Mouse (Mus musculus) midbrain, embryonic 11.5 days (tissue): ENCODE data around the gene Igbp1. TPM values are rescaled to one million over a fixed set of nuclear protein-coding genes. Genes with fewer than 3 reads are reported as not detected.

ENCODE experiments used
- ATAC-seq: fragments of 200-750 bp; cut with Nextera tagmentation; 2 replicates; pipeline ENCODE4 v1.8.0; 2017; ENCODE audit warnings: moderate TSS enrichment, moderate library complexity; ENCODE audit not compliant: low FRiP score
- DNase-seq: peaks from one replicate; pipeline ENCODE4 v3.0.0; 2015; ENCODE audit warnings: low spot score; ENCODE audit errors: missing footprints
- H3K27ac ChIP-seq: fragments of 300-500 bp; sonication (generic); 2 replicates; pipeline ENCODE4 v1.5.1; 2014; ENCODE audit warnings: low read depth, low read length
- H3K27me3 ChIP-seq: fragments of 300-500 bp; sonication (generic); 2 replicates; pipeline ENCODE4 v1.6.1; 2014; ENCODE audit warnings: mild to moderate bottlenecking, low read length, moderate library complexity, mixed read lengths; ENCODE audit not compliant: control insufficient read depth, insufficient read depth
- H3K36me3 ChIP-seq: fragments of 300-500 bp; sonication (generic); 2 replicates; pipeline ENCODE4 v1.6.1; 2014; ENCODE audit warnings: mild to moderate bottlenecking, low read length, moderate library complexity, mixed read lengths; ENCODE audit not compliant: control insufficient read depth, insufficient read depth
- H3K4me1 ChIP-seq: fragments of 300-500 bp; sonication (generic); 2 replicates; pipeline ENCODE4 v1.6.1; 2014; ENCODE audit warnings: low read length; ENCODE audit not compliant: control insufficient read depth, insufficient read depth
- H3K4me2 ChIP-seq: fragments of 300-500 bp; sonication (generic); 2 replicates; pipeline ENCODE4 v1.6.1; 2014; ENCODE audit warnings: mild to moderate bottlenecking, moderate library complexity
- H3K4me3 ChIP-seq: fragments of 300-500 bp; sonication (generic); 2 replicates; pipeline ENCODE4 v1.5.1; 2014; ENCODE audit warnings: low read depth, low read length
- H3K9ac ChIP-seq: fragments of 300-500 bp; sonication (generic); 2 replicates; pipeline ENCODE4 v1.6.1; 2014; ENCODE audit warnings: low read length
- H3K9me3 ChIP-seq: fragments of 300-500 bp; sonication (generic); 2 replicates; pipeline ENCODE4 v1.6.1; 2016; ENCODE audit warnings: low read length; ENCODE audit not compliant: control insufficient read depth
- WGBS: fragments of 180-500 bp; shearing (Covaris S2); extraction: QIAGEN DNeasy Blood & Tissue Kit; methylation state at CpG from one replicate; pipeline ENCODE4 v1.1.7; 2014; 5-methylcytosine and 5-hydroxymethylcytosine counted together
- polyA plus RNA-seq: library from polyadenylated mRNA; unstranded; fragments of >200 nt; fragmentation: Nextera tagmentation; extraction: Ambion mirVana; gene quantifications from 2 replicates; pipeline ENCODE4 v1.2.1, GENCODE M21; 2014

The Igbp1 gene
- 43.1 and 43.7 TPM in 2 replicates for polyA plus RNA-seq

GRCm38 (mm10) chrX:100494068-100494978, at the start of gene Igbp1:
Igbp1 (plus strand) TSS chrX:100494291.
- H3K27ac ChIP-seq, result no peak within 1 kb of the TSS
- H3K27me3 ChIP-seq, result peaks cover 5% of the 10 kb centered on the region
- DNase-seq (peak; percentile 94), ATAC-seq (peak; percentile 94)
- no peaks in the 10 kb centered on the region for H3K9me3 ChIP-seq
- H3K4me3 ChIP-seq, result peak within 1 kb of the TSS; percentile 59
- no peaks in the 10 kb centered on the region for H3K36me3 ChIP-seq
- peak within 1 kb of the TSS; percentile 67 for H3K9ac ChIP-seq
- peak within 1 kb of the TSS; percentile 53 for H3K4me2 ChIP-seq
- peaks cover 4% of the 10 kb centered on the region; the same call in 1 of the 2 replicates for H3K4me1 ChIP-seq
- WGBS, result 17% methylated on average over 32 of the region's 32 CpGs

- H3K4me3 ChIP-seq, result no peak overlapping the region
- H3K9me3 ChIP-seq, result no peaks in the 10 kb centered on the region
- DNase-seq, result no peak
- no peak overlapping the region for H3K4me2 ChIP-seq
- H3K4me1 ChIP-seq, result no peaks in the 10 kb centered on the region
- no peak overlapping the region for H3K27ac ChIP-seq
- H3K27me3 ChIP-seq, result peaks cover 8% of the 10 kb centered on the region
- 77% methylated on average over 4 of the region's 4 CpGs for WGBS
- ATAC-seq, result no peak
- H3K36me3 ChIP-seq, result no peaks in the 10 kb centered on the region
- no peak overlapping the region for H3K9ac ChIP-seq
Measured at GRCm38 (mm10) chrX:100468047-100468446, 26.0 kb upstream of the Igbp1 start.

- no peak overlapping the region for H3K4me2 ChIP-seq
- H3K9me3 ChIP-seq, result no peaks in the 10 kb centered on the region
- H3K4me1 ChIP-seq, result no peaks in the 10 kb centered on the region
- no peaks in the 10 kb centered on the region for H3K36me3 ChIP-seq
- no peak overlapping the region for H3K27ac ChIP-seq
- ATAC-seq (no peak), DNase-seq (no peak)
- H3K4me3 ChIP-seq, result no peak overlapping the region
- no peak overlapping the region for H3K9ac ChIP-seq
- 92% methylated on average over 3 of the region's 3 CpGs for WGBS
- peaks cover 8% of the 10 kb centered on the region for H3K27me3 ChIP-seq
Measured at GRCm38 (mm10) chrX:100470126-100470525, 24.0 kb upstream of the Igbp1 start.

- no peak for DNase-seq
- peaks cover 8% of the 10 kb centered on the region for H3K27me3 ChIP-seq
- H3K36me3 ChIP-seq, result no peaks in the 10 kb centered on the region
Measured at GRCm38 (mm10) chrX:100471491-100471890, 22.6 kb upstream of the Igbp1 start.

GRCm38 (mm10) chrX:100475569-100476223, 18.4 kb upstream of the Igbp1 start:
- H3K4me1 ChIP-seq, result no peaks in the 10 kb centered on the region
- no peak overlapping the region for H3K4me2 ChIP-seq
- H3K27me3 ChIP-seq, result peaks cover 2% of the 10 kb centered on the region; the same call in 1 of the 2 replicates
- DNase-seq, result no peak
- H3K9ac ChIP-seq, result no peak overlapping the region
- H3K4me3 ChIP-seq, result no peak overlapping the region
- H3K36me3 ChIP-seq, result no peaks in the 10 kb centered on the region
- ATAC-seq, result no peak
- H3K9me3 ChIP-seq, result no peaks in the 10 kb centered on the region
- no peak overlapping the region for H3K27ac ChIP-seq
- whole genome bisulfite sequencing, result 67% methylated on average over 4 of the region's 4 CpGs

More at GRCm38 (mm10) chrX:100471491-100471890, 22.6 kb upstream of the Igbp1 start:
- no peak overlapping the region for H3K27ac ChIP-seq
- H3K9ac ChIP-seq, result no peak overlapping the region
- H3K9me3 ChIP-seq, result no peaks in the 10 kb centered on the region
- 89% methylated on average over 3 of the region's 3 CpGs for WGBS
- no peak for ATAC-seq
- H3K4me1 ChIP-seq, result no peaks in the 10 kb centered on the region
- H3K4me2 ChIP-seq, result no peak overlapping the region
- H3K4me3 ChIP-seq, result no peak overlapping the region

- no peaks in the 10 kb centered on the region for H3K27me3 ChIP-seq
- H3K4me1 ChIP-seq, result no peaks in the 10 kb centered on the region
- no peaks in the 10 kb centered on the region for H3K9me3 ChIP-seq
- ATAC-seq (peak; percentile 82), DNase-seq (peak; percentile 85)
- no peaks in the 10 kb centered on the region for H3K36me3 ChIP-seq
- H3K27ac ChIP-seq, result no peak overlapping the region
- no peak overlapping the region for H3K4me3 ChIP-seq
- no peak overlapping the region for H3K4me2 ChIP-seq
- 44% methylated on average over 3 of the region's 3 CpGs for WGBS
- no peak overlapping the region for H3K9ac ChIP-seq
Measured at GRCm38 (mm10) chrX:100480317-100480716, 13.8 kb upstream of the Igbp1 start.

- WGBS, result 26% methylated on average over 22 of the region's 22 CpGs
Measured at GRCm38 (mm10) chrX:100493500-100494067, 507 bp upstream of the Igbp1 start.

GRCm38 (mm10) chrX:100504175-100504851, 10.2 kb downstream of the Igbp1 start:
- WGBS, result 81% methylated on average over 5 of the region's 5 CpGs
- H3K4me2 ChIP-seq, result no peak overlapping the region
- H3K9ac ChIP-seq, result no peak overlapping the region
- no peaks in the 10 kb centered on the region for H3K4me1 ChIP-seq
- H3K9me3 ChIP-seq, result no peaks in the 10 kb centered on the region
- ATAC-seq (no peak), DNase-seq (no peak)
- H3K36me3 ChIP-seq, result no peaks in the 10 kb centered on the region
- peaks cover 2% of the 10 kb centered on the region; the same call in 1 of the 2 replicates for H3K27me3 ChIP-seq
- H3K4me3 ChIP-seq, result no peak overlapping the region
- no peak overlapping the region for H3K27ac ChIP-seq

More at GRCm38 (mm10) chrX:100493500-100494067, 507 bp upstream of the Igbp1 start:
- Histone ChIP-seq H3K9ac (peak overlapping the region; percentile 36; the same call in 1 of the 2 replicates), H3K27me3 (peaks cover 5% of the 10 kb centered on the region), H3K36me3 (no peaks in the 10 kb centered on the region), H3K27ac (no peak overlapping the region), H3K4me1 (peaks cover 4% of the 10 kb centered on the region; the same call in 1 of the 2 replicates), H3K9me3 (no peaks in the 10 kb centered on the region), H3K4me2 (peak overlapping the region; percentile 51), H3K4me3 (peak overlapping the region; percentile 59)
- peak; percentile 82 for ATAC-seq
- DNase-seq, result peak; percentile 92
